Mouse (Mus musculus) limb, embryonic 13.5 days (tissue): ENCODE data around the gene Vmn2r20. TPM values are rescaled to one million over a fixed set of nuclear protein-coding genes. Genes with fewer than 3 reads are reported as not detected.
"Not testable (repeated sequence)": the region's sequence is repeated elsewhere in the genome, so short reads cannot be mapped to it uniquely, and the experiment has no call there.

Experiments used
- ATAC-seq: fragments of 200-750 bp; cut with Nextera tagmentation; 2 replicates; pipeline ENCODE4 v1.8.0; 2017; ENCODE audit warnings: low read depth, moderate number of reproducible peaks, moderate TSS enrichment; ENCODE audit not compliant: low FRiP score
- H3K27ac ChIP-seq: fragments of 300-500 bp; sonication (generic); 2 replicates; pipeline ENCODE4 v1.5.1; 2015; ENCODE audit warnings: inconsistent platforms, mild to moderate bottlenecking, moderate library complexity
- H3K27me3 ChIP-seq: fragments of 300-500 bp; sonication (generic); 2 replicates; pipeline ENCODE4 v1.6.1; 2015; ENCODE audit warnings: mild to moderate bottlenecking, inconsistent platforms
- H3K36me3 ChIP-seq: fragments of 300-500 bp; sonication (generic); 2 replicates; pipeline ENCODE4 v1.6.1; 2015; ENCODE audit warnings: inconsistent platforms, mild to moderate bottlenecking, moderate library complexity
- H3K4me1 ChIP-seq: fragments of 300-500 bp; sonication (generic); 2 replicates; pipeline ENCODE4 v1.6.1; 2015; ENCODE audit warnings: inconsistent platforms
- H3K4me2 ChIP-seq: fragments of 300-500 bp; sonication (generic); replicated peaks from 2 replicates; pipeline ENCODE4 v1.6.1; 2015; ENCODE audit warnings: inconsistent platforms, mild to moderate bottlenecking, moderate library complexity
- H3K4me3 ChIP-seq: fragments of 300-500 bp; sonication (generic); 2 replicates; pipeline ENCODE4 v1.5.1; 2015; ENCODE audit warnings: moderate library complexity, mild to moderate bottlenecking, inconsistent platforms
- H3K9ac ChIP-seq: fragments of 300-500 bp; sonication (generic); 2 replicates; pipeline ENCODE4 v1.6.1; 2015; ENCODE audit warnings: mild to moderate bottlenecking, inconsistent platforms
- H3K9me3 ChIP-seq: fragments of 300-500 bp; sonication (generic); 2 replicates; pipeline ENCODE4 v1.6.1; 2016; ENCODE audit warnings: inconsistent platforms
- WGBS: fragments of 180-500 bp; shearing (Covaris S2); methylation state at CpG from one replicate; pipeline ENCODE4 v1.1.7; 2015; 5-methylcytosine and 5-hydroxymethylcytosine counted together
- polyA plus RNA-seq: library from polyadenylated mRNA; unstranded; fragments of >200 nt; fragmentation: Nextera tagmentation; extraction: Ambion mirVana; gene quantifications from 2 replicates; pipeline ENCODE4 v1.2.1, GENCODE M21; 2015

The Vmn2r20 gene
- polyA plus RNA-seq = not detected in 2 replicates

DNA sequence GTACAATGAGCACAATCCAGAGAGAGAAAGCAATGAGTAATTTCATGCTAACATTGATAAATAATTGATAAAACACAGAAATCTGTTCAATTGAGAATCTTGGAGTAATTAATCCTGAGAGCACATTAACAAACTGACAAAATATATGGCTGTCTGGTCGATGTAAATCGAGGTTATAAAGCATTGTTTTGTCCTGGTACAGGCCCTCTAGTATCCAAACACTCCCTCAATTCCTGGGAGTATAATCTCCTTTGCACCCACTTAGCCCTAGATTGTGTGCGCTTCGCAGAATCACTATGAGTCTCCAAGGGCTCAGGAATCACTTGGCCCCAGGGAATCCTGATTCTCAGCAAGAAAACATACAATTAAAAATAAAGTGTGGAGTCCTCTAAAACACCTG is at the start of gene Vmn2r20:
Gene Vmn2r20, minus strand, starts transcription at position 101 of the 400 bp plus-strand sequence.
- no CpG with 5 or more reads among the region's 4 CpGs for WGBS
- not testable (repeated sequence) for H3K4me2 ChIP-seq, H3K27ac ChIP-seq, H3K9me3 ChIP-seq, H3K27me3 ChIP-seq, H3K9ac ChIP-seq, ATAC-seq, H3K4me3 ChIP-seq, H3K36me3 ChIP-seq, H3K4me1 ChIP-seq

DNA sequence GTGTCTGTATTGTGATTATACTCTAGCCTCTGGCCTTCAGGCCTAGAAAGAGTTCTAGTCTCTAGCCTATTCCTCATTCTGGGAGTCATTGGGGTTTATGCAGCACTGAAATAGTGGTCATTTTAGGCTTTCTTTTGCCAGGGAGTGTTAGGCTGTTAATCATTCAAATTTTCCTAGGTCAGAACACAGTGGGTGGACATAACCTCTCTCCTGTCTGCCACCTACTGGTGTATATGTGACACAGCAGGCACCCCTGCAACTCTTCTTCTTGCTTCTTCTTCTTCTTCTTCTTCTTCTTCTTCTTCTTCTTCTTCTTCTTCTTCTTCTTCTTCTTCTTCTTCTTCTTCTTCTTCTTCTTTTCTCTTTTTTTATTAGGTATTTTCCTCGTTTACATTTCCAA is 6.5 kb upstream of the Vmn2r20 start:
- not testable (repeated sequence) for H3K4me3 ChIP-seq, ATAC-seq, H3K4me1 ChIP-seq, H3K4me2 ChIP-seq, H3K9me3 ChIP-seq, H3K27me3 ChIP-seq, H3K9ac ChIP-seq, H3K27ac ChIP-seq, H3K36me3 ChIP-seq
- WGBS = no CpG with 5 or more reads among the region's 1 CpGs

- no CpG with 5 or more reads among the region's 8 CpGs for WGBS
These were observed 10.8 kb downstream of the Vmn2r20 start for GRCm38 (mm10) chr6:123406918-123407665.

GRCm38 (mm10) chr6:123388824-123389223 is 29.1 kb downstream of the Vmn2r20 start:
- H3K27me3 ChIP-seq, H3K9ac ChIP-seq, H3K4me2 ChIP-seq: not testable (repeated sequence)

More at GRCm38 (mm10) chr6:123406918-123407665, 10.8 kb downstream of the Vmn2r20 start:
- H3K4me3 ChIP-seq, H3K4me1 ChIP-seq, H3K9me3 ChIP-seq, H3K27ac ChIP-seq, ATAC-seq, H3K9ac ChIP-seq, H3K36me3 ChIP-seq, H3K27me3 ChIP-seq, H3K4me2 ChIP-seq: not testable (repeated sequence)

DNA sequence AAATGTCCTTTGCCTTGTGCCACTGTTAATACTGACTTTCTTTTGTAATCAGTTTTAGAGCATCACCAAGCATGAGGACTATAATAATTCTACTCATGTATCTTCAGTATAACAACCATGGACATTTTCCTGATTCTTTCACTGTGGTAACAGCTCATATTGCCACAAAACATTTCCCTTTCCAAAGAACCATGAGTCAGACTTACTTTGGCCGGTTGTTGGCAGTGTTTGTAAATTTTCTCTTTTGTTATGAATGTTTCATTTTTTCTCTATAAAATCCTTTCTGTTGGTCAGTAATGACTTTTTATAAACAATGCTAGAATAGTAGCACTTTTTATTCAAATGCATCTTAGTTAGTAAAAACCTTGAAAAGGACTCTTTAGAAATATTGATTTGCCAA is 71.8 kb downstream of the Vmn2r20 start:
- Histone ChIP-seq H3K4me3 (no peak overlapping the region), H3K4me2 (no peak overlapping the region), H3K9me3 (no peaks in the 10 kb centered on the region), H3K27ac (no peak overlapping the region), H3K36me3 (no peaks in the 10 kb centered on the region), H3K9ac (no peak overlapping the region), H3K4me1 (no peaks in the 10 kb centered on the region), H3K27me3 (no peaks in the 10 kb centered on the region)
- no peak for ATAC-seq
- 81% methylated on average over 1 of the region's 1 CpGs for WGBS

More at GRCm38 (mm10) chr6:123388824-123389223, 29.1 kb downstream of the Vmn2r20 start:
- not testable (repeated sequence) for H3K27ac ChIP-seq, H3K36me3 ChIP-seq, H3K4me1 ChIP-seq, ATAC-seq, H3K4me3 ChIP-seq, H3K9me3 ChIP-seq

GRCm38 (mm10) chr6:123340093-123340492 is 77.8 kb downstream of the Vmn2r20 start:
- Histone ChIP-seq H3K9me3 (no peaks in the 10 kb centered on the region), H3K9ac (no peak overlapping the region), H3K4me3 (no peak overlapping the region), H3K36me3 (no peaks in the 10 kb centered on the region), H3K4me1 (no peaks in the 10 kb centered on the region), H3K4me2 (no peak overlapping the region), H3K27ac (no peak overlapping the region), H3K27me3 (no peaks in the 10 kb centered on the region)
- no peak for ATAC-seq

- no peak overlapping the region for H3K4me2 ChIP-seq
- 50% methylated on average over 2 of the region's 2 CpGs for WGBS
- H3K9ac ChIP-seq = no peak overlapping the region
- no peaks in the 10 kb centered on the region for H3K4me1 ChIP-seq
- H3K9me3 ChIP-seq = no peaks in the 10 kb centered on the region
- no peaks in the 10 kb centered on the region for H3K36me3 ChIP-seq
- no peak overlapping the region for H3K27ac ChIP-seq
- no peaks in the 10 kb centered on the region for H3K27me3 ChIP-seq
- no peak for ATAC-seq
- H3K4me3 ChIP-seq = no peak overlapping the region
These were observed 85.4 kb downstream of the Vmn2r20 start for GRCm38 (mm10) chr6:123332503-123332902.

Other genes starting within 250 kb of the Vmn2r20 start
- gene Clec4b2, start 245.2 kb downstream of the Vmn2r20 start, polyA plus RNA-seq = not detected in 2 replicates
- gene Clec4n, start 188.3 kb downstream of the Vmn2r20 start, polyA plus RNA-seq = 1.1 and 1.7 TPM in 2 replicates
- gene Clec4d, start 156.0 kb downstream of the Vmn2r20 start, polyA plus RNA-seq = 0.19 TPM in 1 of 2 replicates, not detected in the other
- not detected in 2 replicates for gene Clec4e, start 128.2 kb downstream of the Vmn2r20 start, polyA plus RNA-seq
- not detected in 2 replicates for gene Vmn2r19, start 109.8 kb downstream of the Vmn2r20 start, polyA plus RNA-seq
- not detected in 2 replicates for gene Vmn2r21, start 115.3 kb upstream of the Vmn2r20 start, polyA plus RNA-seq
- not detected in 2 replicates for gene Vmn2r22, start 232.6 kb upstream of the Vmn2r20 start, polyA plus RNA-seq